26 mouse cellular contexts compared by ENCODE assay signal in genomic region chr2:68162012-68162411, GRCm38 (mm10).
DNase-seq lines count a peak whose midpoint lies in the region; ATAC-seq lines count a peak whose summit lies in the region.
"Had no signal": no experiment of that assay in that cellular context is flagged by ENCODE, and none has a peak within 500 bp of the region (broad histone marks: within the 10 kb centered on the region; RNA-seq: fewer than 3 reads in every experiment).

No protein-coding gene starts in this region.

- peak; percentile 74; the same call in 1 of the 2 replicates for ATAC-seq in frontal cortex, adult (ENCODE audit: low TSS enrichment)
- ATAC-seq in activated CD4-positive, CD25-positive, alpha-beta regulatory T cell, adult 4 months: peak; percentile 68
- ATAC-seq in inflammation-experienced regulatory T-cells, adult 6 months: peak; percentile 70
- no peak for ATAC-seq in forebrain, embryonic 12.5 days (ENCODE audit: low FRiP score)
- ATAC-seq: forebrain, embryonic 14.5 days; forebrain, postnatal 0 days; hindbrain, postnatal 0 days; intestine, embryonic 15.5 days had no signal

- no peak overlapping the region for H3K27ac ChIP-seq in forebrain, embryonic 12.5 days
- H3K27ac ChIP-seq: forebrain, embryonic 10.5 days; heart, adult 2 months; heart, embryonic 10.5 days; heart, embryonic 13.5 days; hindbrain, embryonic 14.5 days; hindbrain, postnatal 0 days; intestine, embryonic 15.5 days had no signal

- H3K9ac ChIP-seq in forebrain, embryonic 12.5 days: no peak overlapping the region
- H3K9ac ChIP-seq: forebrain, postnatal 0 days; heart, embryonic 13.5 days; hindbrain, embryonic 14.5 days; intestine, embryonic 15.5 days had no signal

- DNase-seq in frontal cortex, postnatal 25 days (ENCODE audit: low spot score in 2 of 2): no peak
- DNase-seq in CD4-positive helper T cell, adult 2 months (ENCODE audit: low read depth, low spot score): peak; percentile 8
- DNase-seq in adrenal gland, adult 8-10 months: no peak
- DNase-seq: adrenal gland, postnatal 14 days; cerebellum, adult 11-12 months; cerebellum, adult 8-10 months; cerebellum, postnatal 10 days; cerebellum, postnatal 36 days; embryo, embryonic 11 days; forebrain, postnatal 0 days; gastrocnemius, postnatal 10 days; gastrocnemius, postnatal 36 days; heart, adult 2 months; heart, postnatal 14 days; heart, postnatal 4 days had no signal

- H3K4me1 ChIP-seq in forebrain, embryonic 12.5 days: no peaks in the 10 kb centered on the region
- H3K4me1 ChIP-seq: forebrain, embryonic 10.5 days; heart, embryonic 10.5 days; heart, embryonic 13.5 days; intestine, embryonic 15.5 days had no signal

- H3K27me3 ChIP-seq in forebrain, embryonic 12.5 days: no peaks in the 10 kb centered on the region
- H3K27me3 ChIP-seq: heart, embryonic 13.5 days; intestine, embryonic 15.5 days had no signal

- H3K4me3 ChIP-seq in forebrain, embryonic 12.5 days (replicated peaks): no peak overlapping the region
- H3K4me3 ChIP-seq: forebrain, embryonic 10.5 days; heart, adult 2 months; heart, embryonic 10.5 days; heart, embryonic 13.5 days; intestine, embryonic 15.5 days had no signal

- H3K36me3 ChIP-seq in forebrain, embryonic 12.5 days (replicated peaks): no peaks in the 10 kb centered on the region
- H3K36me3 ChIP-seq: forebrain, embryonic 10.5 days; heart, embryonic 10.5 days; heart, embryonic 13.5 days; intestine, embryonic 15.5 days had no signal

- 82% methylated on average over 4 of the region's 4 CpGs for WGBS in forebrain, embryonic 12.5 days

- no peak overlapping the region for H3K4me2 ChIP-seq in forebrain, embryonic 12.5 days
- H3K4me2 ChIP-seq: heart, embryonic 13.5 days; hindbrain, embryonic 14.5 days; intestine, embryonic 15.5 days had no signal

- no peaks in the 10 kb centered on the region for H3K9me3 ChIP-seq in forebrain, embryonic 12.5 days
- H3K9me3 ChIP-seq: forebrain, embryonic 10.5 days; heart, embryonic 10.5 days; heart, embryonic 13.5 days; intestine, embryonic 15.5 days had no signal
